Mouse (Mus musculus) adrenal gland, postnatal 4 days (tissue): Measurements from ENCODE around the gene Tbxas1. TPM values are rescaled to one million over a fixed set of nuclear protein-coding genes. Genes with fewer than 3 reads are reported as not detected.
A peak's percentile ranks its signal among the peaks of the same experiment; 100 is the strongest.

Experiments used
- DNase-seq, 2 experiments: peaks; one replicate each; pipeline ENCODE4 v3.0.0; 2021 to 2022; ENCODE audit warnings: low spot score in 2 of 2, mixed read lengths in 2 of 2
- total RNA-seq, 2 experiments: library from RNA; stranded (reverse); gene quantifications; 2 replicates each; pipeline ENCODE4 v1.2.3; 2021

The Tbxas1 gene
- total RNA-seq, 2 experiments from 2014 or later, result 4.4 to 4.6 TPM

GRCm38 (mm10) chr6:38959502-38959901 is 84.3 kb downstream of the Tbxas1 start:
- DNase-seq, result no peak

DNA sequence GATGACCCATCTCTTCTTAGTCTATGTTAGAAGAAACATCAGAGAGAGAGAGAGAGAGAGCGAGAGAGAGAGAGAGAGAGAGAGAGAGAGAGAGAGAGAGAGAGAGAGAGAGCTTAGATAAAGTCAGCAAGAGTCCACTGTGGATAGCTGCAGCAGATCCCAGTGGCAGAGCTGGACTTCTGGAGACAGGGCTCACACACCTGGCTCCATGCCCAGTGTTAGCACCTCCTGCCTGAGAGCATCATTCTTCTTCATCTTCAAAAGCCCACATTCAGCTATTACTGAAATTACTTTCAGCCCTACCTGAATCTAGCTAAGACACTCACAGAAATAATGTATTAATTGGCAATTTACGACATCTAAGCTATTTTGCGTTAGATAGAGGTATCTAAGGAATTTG is 85.2 kb downstream of the Tbxas1 start:
- DNase-seq, result no peak

DNA sequence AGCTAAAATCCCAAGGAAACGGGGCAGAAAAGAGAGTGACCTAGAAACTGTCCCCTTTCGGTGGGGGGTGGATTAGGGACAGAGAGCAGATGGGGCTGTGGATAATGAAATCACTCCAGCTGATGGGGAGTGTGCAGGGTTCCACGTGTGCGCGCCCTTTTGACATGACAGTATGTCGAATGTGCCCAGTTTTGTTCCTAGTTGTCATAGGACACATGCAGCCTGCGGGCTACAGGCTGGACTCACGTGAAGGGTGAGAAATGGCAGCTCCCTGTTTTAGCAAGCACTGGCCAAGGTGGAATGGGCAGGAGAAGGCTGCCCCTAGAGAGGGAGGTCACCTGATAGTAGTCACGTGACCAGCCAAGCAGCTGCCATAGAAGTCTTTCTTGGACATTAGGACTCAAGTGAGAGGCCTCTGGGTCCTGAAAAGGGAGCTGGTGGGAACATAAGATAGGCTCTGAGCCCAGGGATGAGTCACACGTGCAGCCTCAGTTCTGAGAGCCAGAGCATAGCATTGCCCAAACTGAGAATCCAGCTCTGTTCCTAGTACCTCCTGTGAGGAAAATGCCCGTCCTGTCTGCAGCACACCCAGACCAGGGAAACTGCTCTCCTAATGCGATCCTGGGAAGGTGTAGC is 85.7 kb downstream of the Tbxas1 start:
- peak in 1 of 2 experiments; percentile 44 for DNase-seq

- no peak for DNase-seq
Measured at GRCm38 (mm10) chr6:38961427-38962033, 86.3 kb downstream of the Tbxas1 start.

GRCm38 (mm10) chr6:38966839-38967238 is 91.6 kb downstream of the Tbxas1 start:
- DNase-seq, result no peak

GRCm38 (mm10) chr6:38967288-38967687 is 92.1 kb downstream of the Tbxas1 start:
- no peak for DNase-seq

GRCm38 (mm10) chr6:38967988-38968387 is 92.8 kb downstream of the Tbxas1 start:
- DNase-seq, result no peak

DNA sequence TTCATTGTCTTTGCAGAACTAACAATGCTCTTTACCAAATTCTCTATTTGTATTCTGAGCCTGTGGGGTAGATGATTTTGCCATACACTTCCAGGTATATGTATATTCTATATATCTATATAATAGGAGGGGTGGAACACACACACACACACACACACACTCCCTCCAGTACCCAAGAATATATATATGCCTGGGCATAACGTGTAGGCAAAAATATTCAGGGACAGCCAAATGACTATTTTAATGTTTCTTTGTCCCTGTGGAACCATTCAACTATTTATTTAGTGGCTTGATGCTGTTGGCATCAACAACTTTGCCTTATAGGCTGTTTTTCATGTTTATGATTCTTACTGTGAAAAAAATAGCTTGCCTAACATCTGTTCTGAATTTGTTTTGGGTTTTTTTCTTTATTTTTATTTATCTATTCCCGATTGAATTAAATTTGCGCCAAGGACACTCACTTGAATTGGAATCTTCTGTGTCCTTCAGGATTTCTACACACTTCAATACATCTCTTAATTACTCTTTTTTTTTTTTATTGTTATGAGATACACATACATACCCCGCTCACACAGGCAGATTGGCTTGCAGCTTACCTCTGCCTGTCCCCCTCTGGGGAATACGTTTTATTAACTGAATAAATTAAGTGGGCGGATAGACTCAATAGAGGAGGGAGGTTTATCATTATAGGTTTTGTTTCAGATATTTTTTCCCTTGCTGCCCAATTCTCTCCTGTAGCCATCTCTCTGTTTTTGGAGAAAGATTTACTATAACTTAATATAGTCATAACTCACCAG is 94.9 kb downstream of the Tbxas1 start:
- no peak for DNase-seq

GRCm38 (mm10) chr6:38970759-38971158 is 95.6 kb downstream of the Tbxas1 start:
- DNase-seq, result no peak

GRCm38 (mm10) chr6:38972826-38973225 is 97.6 kb downstream of the Tbxas1 start:
- DNase-seq, result no peak

DNA sequence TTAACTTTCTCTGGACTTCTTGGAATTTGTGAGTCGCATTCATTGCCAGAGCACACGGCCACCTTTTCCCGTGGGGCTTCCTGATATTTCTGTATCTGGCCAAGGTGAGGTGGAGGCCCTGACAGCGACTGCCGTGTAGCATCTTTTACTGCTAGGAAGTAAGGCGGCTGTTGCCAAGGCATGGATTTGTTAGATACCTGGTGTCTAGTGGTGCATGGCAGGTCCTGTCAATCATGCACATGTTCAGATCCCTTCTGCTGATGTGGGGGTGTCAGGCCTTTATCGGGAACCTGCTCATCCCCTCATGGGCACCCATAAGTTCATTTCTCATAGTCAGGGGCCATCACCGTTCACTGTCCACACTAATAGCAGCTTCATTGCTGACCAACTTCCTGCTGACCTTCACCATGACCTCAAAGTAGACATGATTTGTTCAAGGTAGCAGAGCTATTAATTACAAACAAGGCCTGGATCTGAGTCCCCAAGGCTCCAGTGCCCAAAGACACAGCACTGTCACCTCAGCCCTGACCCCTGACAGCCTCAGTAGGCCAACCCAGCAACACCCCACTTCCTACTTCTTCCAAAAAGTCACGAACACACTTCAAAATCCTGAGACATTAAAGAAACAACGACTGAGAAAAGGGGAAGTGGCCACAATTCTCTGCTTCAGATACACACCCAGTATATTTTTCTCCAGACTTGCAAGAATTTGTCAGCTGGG is 98.4 kb downstream of the Tbxas1 start:
- no peak for DNase-seq

GRCm38 (mm10) chr6:38974162-38974525 is 98.9 kb downstream of the Tbxas1 start:
- no peak for DNase-seq

DNA sequence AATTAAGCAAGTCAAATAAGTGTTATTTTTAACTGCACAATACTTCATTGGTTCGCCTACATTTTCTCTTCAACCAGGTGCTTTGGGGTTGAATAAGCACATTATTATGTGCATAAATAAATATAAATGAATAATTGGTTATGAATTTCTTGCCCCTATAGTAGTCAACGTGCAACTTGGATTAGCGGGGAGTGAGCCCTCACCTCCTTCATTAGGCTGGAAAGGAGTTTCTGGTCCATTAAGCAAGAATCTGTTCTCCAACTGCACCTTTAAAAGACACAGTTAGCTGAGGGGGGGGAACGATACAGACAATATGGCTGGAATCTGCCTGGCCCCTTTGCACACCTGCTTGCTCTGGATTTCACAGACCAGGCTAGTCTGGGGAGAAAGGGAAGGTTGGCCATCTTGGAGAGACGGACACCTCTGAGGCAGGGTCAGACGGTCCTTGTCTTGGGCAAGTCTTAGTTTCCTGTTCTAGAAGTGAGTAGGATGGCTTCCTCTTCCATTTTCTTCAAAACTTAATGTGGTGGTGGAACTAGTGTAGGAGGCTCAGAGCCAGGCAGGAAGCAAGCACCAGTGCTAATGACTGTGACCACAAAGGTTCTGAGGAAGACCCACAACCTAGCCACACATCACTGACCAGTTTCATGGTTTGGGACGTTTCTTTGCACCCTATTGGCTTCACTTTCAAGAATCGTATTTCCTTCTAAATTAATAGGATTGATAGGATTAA is 99.5 kb downstream of the Tbxas1 start:
- no peak for DNase-seq

DNA sequence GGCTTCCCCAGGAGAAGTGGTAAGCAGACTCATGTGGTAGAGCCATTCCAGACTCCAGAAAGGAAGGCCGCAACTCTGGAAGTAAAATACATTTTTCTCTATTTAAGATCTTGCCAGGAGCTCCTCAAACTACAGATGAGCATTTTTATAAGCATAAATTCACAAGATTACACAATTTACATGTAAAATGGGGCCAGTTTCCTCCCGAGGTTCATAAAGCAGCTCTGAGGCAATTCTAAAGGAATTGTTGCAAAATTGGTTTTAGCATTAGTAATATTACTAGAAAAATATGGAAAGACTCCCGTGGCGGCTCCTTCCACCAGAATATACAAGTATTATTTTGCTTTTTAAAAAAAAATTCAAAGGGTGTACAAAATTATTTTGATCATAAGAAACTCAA is 100.7 kb downstream of the Tbxas1 start:
- no peak for DNase-seq

DNA sequence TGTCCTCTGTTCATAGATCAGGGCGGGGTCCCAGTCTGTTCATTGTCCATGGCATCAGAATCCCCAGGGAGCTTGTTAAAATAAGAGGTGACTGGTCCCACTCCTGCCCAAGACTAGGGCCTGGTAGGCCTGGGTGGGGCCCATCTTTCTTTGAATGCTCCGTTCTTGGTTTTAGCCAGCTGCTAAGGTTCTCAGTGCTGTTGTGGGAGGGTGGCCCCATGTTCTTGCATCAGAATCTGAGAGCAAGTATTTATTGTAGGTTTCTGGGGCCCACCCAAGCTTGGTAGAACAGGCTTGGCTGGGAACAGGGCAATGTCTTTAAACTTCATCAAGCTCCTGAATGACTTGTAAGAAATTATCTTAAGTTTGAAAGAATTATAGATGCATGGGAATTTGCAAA is 101.2 kb downstream of the Tbxas1 start:
- DNase-seq, result no peak

DNA sequence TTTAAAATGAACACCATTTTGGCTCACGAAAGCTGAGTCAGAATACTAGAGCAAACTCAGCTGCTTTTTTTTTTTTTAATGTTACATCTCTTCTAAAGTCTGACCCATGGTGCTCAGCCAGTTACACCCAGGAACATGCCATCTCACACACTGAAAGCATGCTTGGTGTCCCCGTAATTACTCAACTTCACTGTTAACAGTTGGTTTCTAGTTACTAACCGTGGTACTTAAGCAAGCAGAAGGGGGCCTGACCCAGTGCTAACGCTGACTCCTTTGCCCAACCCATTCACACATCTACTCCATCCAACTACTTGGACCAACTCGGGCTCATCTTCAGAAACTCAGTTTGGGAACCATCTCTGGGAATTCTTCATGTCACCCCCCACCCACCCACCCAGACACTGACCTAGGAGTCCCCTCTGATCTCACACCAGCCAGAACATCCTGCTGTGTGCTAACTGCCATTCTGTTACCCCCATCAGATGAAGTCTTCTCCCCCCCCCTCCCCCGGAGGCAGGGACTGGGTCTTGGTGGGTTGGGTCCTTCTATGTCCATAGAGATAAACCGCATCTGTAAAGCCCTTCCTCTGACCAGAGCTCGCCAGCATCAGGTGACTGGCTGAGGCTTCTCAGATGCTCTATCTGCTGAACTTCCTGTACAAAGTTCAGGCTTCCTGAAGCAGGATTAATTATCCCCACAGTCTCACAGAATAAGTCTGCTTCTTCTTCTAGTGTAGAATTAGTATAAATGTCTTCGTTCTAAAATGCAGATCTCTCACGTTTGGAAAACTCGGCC is 105.9 kb downstream of the Tbxas1 start:
- DNase-seq, result no peak

- DNase-seq, result no peak
Measured at GRCm38 (mm10) chr6:38982071-38982470, 106.9 kb downstream of the Tbxas1 start.

DNA sequence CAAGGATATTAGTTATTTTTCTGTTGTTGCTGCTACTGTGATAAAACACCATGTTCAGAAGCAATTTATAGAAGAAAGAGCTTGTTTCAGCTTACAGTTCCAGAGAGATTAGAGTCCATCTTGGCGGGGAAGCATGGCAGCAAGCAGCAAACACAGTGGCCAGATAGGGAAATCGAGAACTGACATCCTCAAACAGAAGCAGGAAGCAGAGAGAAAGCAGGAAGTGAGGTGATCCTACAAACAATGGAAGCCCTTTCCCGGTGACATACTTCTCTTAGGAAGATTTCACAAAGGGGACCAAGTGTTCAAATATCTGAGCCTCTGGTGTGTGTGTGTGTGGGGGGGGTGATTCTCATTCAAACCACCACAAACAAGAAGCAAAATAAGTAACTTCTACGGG is 107.5 kb downstream of the Tbxas1 start:
- no peak for DNase-seq

DNA sequence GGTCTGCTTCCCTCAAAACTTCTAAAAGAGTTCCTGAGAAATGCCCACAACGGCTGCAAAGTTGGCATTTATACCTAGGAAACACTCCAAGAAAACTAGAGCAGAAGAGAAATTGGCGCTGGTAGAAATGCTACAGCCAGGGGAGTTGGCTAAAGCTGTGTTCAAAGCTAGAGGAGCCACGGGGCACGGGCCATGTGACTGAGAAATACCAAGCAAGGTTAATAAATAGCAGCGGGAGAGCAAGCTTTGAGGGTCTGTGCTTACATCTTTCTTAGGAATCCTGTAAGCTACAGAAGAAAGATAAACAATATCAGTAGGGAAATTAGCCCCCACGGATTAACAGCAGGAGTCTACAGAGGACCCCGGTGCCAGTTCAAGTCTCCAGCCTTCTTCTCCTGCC is 107.9 kb downstream of the Tbxas1 start:
- DNase-seq, result no peak

DNA sequence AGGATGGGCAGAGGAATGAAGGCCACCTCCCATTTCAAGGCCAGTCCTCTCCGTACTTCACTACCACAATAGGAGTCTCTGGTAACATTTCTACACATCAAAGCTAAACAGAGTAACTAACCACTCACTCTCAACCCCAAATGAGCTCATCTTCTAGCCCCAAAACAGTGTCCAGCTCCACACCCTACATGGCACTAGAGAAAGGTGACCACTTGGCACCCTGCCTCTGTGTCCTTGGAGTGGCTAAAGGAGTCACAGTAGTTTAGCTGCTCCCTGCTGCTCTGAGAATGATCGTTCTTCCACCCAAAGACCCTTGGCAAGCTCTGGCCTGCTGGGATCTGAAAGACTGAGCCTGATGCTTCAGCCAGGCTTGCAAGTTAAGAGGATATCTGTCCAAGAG is 109.4 kb downstream of the Tbxas1 start:
- DNase-seq, result no peak
